Mouse (Mus musculus): ENCODE results near the gene Nemp1. TPM values are rescaled to one million over a fixed set of nuclear protein-coding genes. Genes with fewer than 3 reads are reported as not detected.
A peak's percentile ranks its signal among the peaks of the same experiment; 100 is the strongest.

The Nemp1 gene
- 8.9 and 9.2 TPM in 2 replicates for polyA plus RNA-seq (2016; fragmentation: Nextera tagmentation; extraction: Ambion mirVana)

- Histone ChIP-seq H3K27ac (ENCODE audit: poor library complexity, severe bottlenecking) (peak within 1 kb of the TSS; percentile 94), H3K4me1 (replicated peaks) (peaks cover 62% of the 10 kb centered on the region), H3K36me3 (peaks cover 24% of the 10 kb centered on the region), H3K9ac (peak within 1 kb of the TSS; percentile 84), H3K4me3 (peak within 1 kb of the TSS; percentile 66), H3K4me2 (peak within 1 kb of the TSS; percentile 87), H3K27me3 (replicated peaks) (peaks cover 11% of the 10 kb centered on the region), H3K9me3 (replicated peaks) (no peaks in the 10 kb centered on the region)
- ATAC-seq (ENCODE audit: insufficient number of reproducible peaks, low FRiP score): peak; percentile 62
- under 1% methylated on average over 63 of the region's 73 CpGs for WGBS
Measured at GRCm38 (mm10) chr10:127666501-127667268, at the start of gene Nemp1. Gene Nemp1, plus strand, starts transcription at chr10:127666901.

- peak overlapping the region; percentile 12; the same call in 1 of the 2 replicates for H3K4me2 ChIP-seq
- peak overlapping the region; percentile 6; the same call in 1 of the 2 replicates for H3K9ac ChIP-seq
- ATAC-seq (ENCODE audit: insufficient number of reproducible peaks, low FRiP score): no peak
- H3K9me3 ChIP-seq (replicated peaks): no peaks in the 10 kb centered on the region
- H3K4me1 ChIP-seq (replicated peaks): peaks cover 72% of the 10 kb centered on the region
- 48% methylated on average over 4 of the region's 4 CpGs for WGBS
- H3K4me3 ChIP-seq: no peak overlapping the region
- H3K27me3 ChIP-seq (replicated peaks): no peaks in the 10 kb centered on the region
- H3K36me3 ChIP-seq: peaks cover 3% of the 10 kb centered on the region
- H3K27ac ChIP-seq (ENCODE audit: poor library complexity, severe bottlenecking): no peak overlapping the region
Measured at GRCm38 (mm10) chr10:127617294-127617693, 49.4 kb upstream of the Nemp1 start.

- Histone ChIP-seq H3K36me3 (no peaks in the 10 kb centered on the region), H3K27me3 (replicated peaks) (no peaks in the 10 kb centered on the region), H3K9me3 (replicated peaks) (no peaks in the 10 kb centered on the region), H3K4me2 (peak overlapping the region; percentile 98), H3K27ac (ENCODE audit: poor library complexity, severe bottlenecking) (no peak overlapping the region), H3K9ac (no peak overlapping the region), H3K4me1 (replicated peaks) (peaks cover 72% of the 10 kb centered on the region), H3K4me3 (no peak overlapping the region)
- WGBS: 32% methylated on average over 6 of the region's 6 CpGs
- ATAC-seq (ENCODE audit: insufficient number of reproducible peaks, low FRiP score): no peak
Measured at GRCm38 (mm10) chr10:127618173-127618572, 48.5 kb upstream of the Nemp1 start.

GRCm38 (mm10) chr10:127619119-127619721 lies 47.5 kb upstream of the Nemp1 start:
- 32% methylated on average over 8 of the region's 8 CpGs for WGBS
- H3K4me1 ChIP-seq (replicated peaks): peaks cover 66% of the 10 kb centered on the region
- H3K9ac ChIP-seq: peak overlapping the region; percentile 73
- H3K36me3 ChIP-seq: no peaks in the 10 kb centered on the region
- ATAC-seq (ENCODE audit: insufficient number of reproducible peaks, low FRiP score): no peak
- H3K27ac ChIP-seq (ENCODE audit: poor library complexity, severe bottlenecking): peak overlapping the region; percentile 98; the same call in 1 of the 2 replicates
- H3K4me2 ChIP-seq: peak overlapping the region; percentile 98
- peak overlapping the region; percentile 77 for H3K4me3 ChIP-seq
- H3K27me3 ChIP-seq (replicated peaks): no peaks in the 10 kb centered on the region
- H3K9me3 ChIP-seq (replicated peaks): no peaks in the 10 kb centered on the region

- H3K4me1 ChIP-seq (replicated peaks): peaks cover 59% of the 10 kb centered on the region
- H3K4me3 ChIP-seq: peak overlapping the region; percentile 77
- 6% methylated on average over 12 of the region's 12 CpGs for WGBS
- no peaks in the 10 kb centered on the region for H3K9me3 ChIP-seq (replicated peaks)
- H3K4me2 ChIP-seq: peak overlapping the region; percentile 98
- no peak for ATAC-seq (ENCODE audit: insufficient number of reproducible peaks, low FRiP score)
- H3K27ac ChIP-seq (ENCODE audit: poor library complexity, severe bottlenecking): peak overlapping the region; percentile 98
- no peaks in the 10 kb centered on the region for H3K36me3 ChIP-seq
- H3K9ac ChIP-seq: peak overlapping the region; percentile 73
- H3K27me3 ChIP-seq (replicated peaks): no peaks in the 10 kb centered on the region
Measured at GRCm38 (mm10) chr10:127619941-127620405, 46.7 kb upstream of the Nemp1 start.

- Histone ChIP-seq H3K27ac (ENCODE audit: poor library complexity, severe bottlenecking) (peak within 1 kb of the TSS; percentile 98), H3K4me1 (replicated peaks) (peaks cover 53% of the 10 kb centered on the region), H3K9me3 (replicated peaks) (no peaks in the 10 kb centered on the region), H3K9ac (peak within 1 kb of the TSS; percentile 73), H3K36me3 (no peaks in the 10 kb centered on the region), H3K27me3 (replicated peaks) (no peaks in the 10 kb centered on the region), H3K4me3 (peak within 1 kb of the TSS; percentile 77), H3K4me2 (peak within 1 kb of the TSS; percentile 98)
- peak; percentile 70 for ATAC-seq (ENCODE audit: insufficient number of reproducible peaks, low FRiP score)
- WGBS: under 1% methylated on average over 29 of the region's 32 CpGs
Measured at GRCm38 (mm10) chr10:127620406-127621190, 46.1 kb upstream of the Nemp1 start, which contains the start of gene Lrp1. Gene Lrp1, minus strand, starts transcription at chr10:127621148.

GRCm38 (mm10) chr10:127621191-127622056 lies 45.3 kb upstream of the Nemp1 start:
- Histone ChIP-seq H3K4me3 (peak overlapping the region; percentile 77), H3K36me3 (no peaks in the 10 kb centered on the region), H3K9ac (peak overlapping the region; percentile 73), H3K27ac (ENCODE audit: poor library complexity, severe bottlenecking) (peak overlapping the region; percentile 98), H3K27me3 (replicated peaks) (no peaks in the 10 kb centered on the region), H3K4me1 (replicated peaks) (peaks cover 44% of the 10 kb centered on the region), H3K4me2 (peak overlapping the region; percentile 98), H3K9me3 (replicated peaks) (peaks cover 5% of the 10 kb centered on the region)
- under 1% methylated on average over 32 of the region's 39 CpGs for WGBS
- peak; percentile 84 for ATAC-seq (ENCODE audit: insufficient number of reproducible peaks, low FRiP score)

- ATAC-seq (ENCODE audit: insufficient number of reproducible peaks, low FRiP score): peak; percentile 31; the same call in 1 of the 2 replicates
- Histone ChIP-seq H3K4me1 (replicated peaks) (peaks cover 38% of the 10 kb centered on the region), H3K4me2 (peak overlapping the region; percentile 98), H3K9me3 (replicated peaks) (peaks cover 11% of the 10 kb centered on the region), H3K27ac (ENCODE audit: poor library complexity, severe bottlenecking) (peak overlapping the region; percentile 98), H3K9ac (peak overlapping the region; percentile 73), H3K27me3 (replicated peaks) (no peaks in the 10 kb centered on the region), H3K36me3 (no peaks in the 10 kb centered on the region), H3K4me3 (peak overlapping the region; percentile 77)
- under 1% methylated on average over 13 of the region's 13 CpGs for WGBS
Measured at GRCm38 (mm10) chr10:127622057-127622392, 44.7 kb upstream of the Nemp1 start.

- 0 out of 2 replicates have a peak overlapping the region, but pooled peaks have one; percentile 98 for H3K27ac ChIP-seq (ENCODE audit: poor library complexity, severe bottlenecking)
Measured at GRCm38 (mm10) chr10:127622661-127623060, 44.0 kb upstream of the Nemp1 start.

More at GRCm38 (mm10) chr10:127622661-127623060, 44.0 kb upstream of the Nemp1 start:
- Histone ChIP-seq H3K9ac (no peak overlapping the region), H3K36me3 (no peaks in the 10 kb centered on the region), H3K4me2 (no peak overlapping the region), H3K4me1 (replicated peaks) (peaks cover 32% of the 10 kb centered on the region), H3K4me3 (no peak overlapping the region), H3K9me3 (replicated peaks) (peaks cover 13% of the 10 kb centered on the region), H3K27me3 (replicated peaks) (no peaks in the 10 kb centered on the region)
- no peak for ATAC-seq (ENCODE audit: insufficient number of reproducible peaks, low FRiP score)
- WGBS: 69% methylated on average over 4 of the region's 4 CpGs
